8 mouse cellular contexts compared by ENCODE assay signal in the genomic region with DNA sequence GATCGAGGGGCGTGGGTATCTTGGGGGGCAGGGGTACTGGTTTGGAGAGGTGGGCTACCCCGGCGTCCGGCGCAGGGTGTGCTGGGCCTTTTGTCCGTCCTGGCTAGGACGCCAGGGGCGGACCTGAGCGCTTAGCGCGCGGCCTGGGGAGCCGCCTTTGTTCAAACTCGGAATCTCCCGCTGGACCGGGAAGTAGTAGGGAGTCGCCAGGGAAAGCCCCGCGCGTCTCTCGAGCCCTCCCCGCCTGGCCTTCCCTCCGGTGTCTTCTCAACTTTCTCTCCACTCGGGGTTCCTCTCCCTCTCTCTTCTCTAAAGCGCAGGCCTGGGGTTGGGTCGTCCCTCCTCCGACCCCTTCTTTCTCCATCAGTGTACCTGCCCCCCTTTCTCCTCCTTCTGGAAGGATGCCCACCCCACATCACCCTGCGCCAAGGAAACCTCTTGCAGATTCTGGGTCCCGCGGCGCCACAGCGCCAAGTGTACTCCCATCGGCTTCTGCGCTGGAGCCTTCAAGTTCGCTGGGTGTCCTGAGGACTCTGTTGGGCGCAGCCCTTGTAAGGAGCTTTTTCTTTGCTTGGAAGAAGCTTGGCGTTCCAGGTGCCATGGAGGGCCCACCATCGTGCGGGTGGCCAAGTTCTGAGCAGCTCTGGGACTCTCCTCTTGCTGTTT. TPM values are rescaled to one million over a fixed set of nuclear protein-coding genes. Genes with fewer than 3 reads are reported as not detected.
DNase-seq lines count a peak whose midpoint lies in the region; ATAC-seq and TF ChIP-seq lines count a peak whose summit lies in the region.

No protein-coding gene starts in this region.

- H3K27ac ChIP-seq in hindbrain, embryonic 12.5 days, result peak overlapping the region; percentile 92

- peak overlapping the region; percentile 76 for H3K4me2 ChIP-seq in hindbrain, embryonic 12.5 days (replicated peaks)

- ATAC-seq in hindbrain, embryonic 12.5 days (ENCODE audit: low FRiP score), result peak; percentile 83

- DNase-seq in adrenal gland, postnatal 25 days, result peak; percentile 73
- peak; percentile 35 to 37 for DNase-seq in frontal cortex, postnatal 25 days (ENCODE audit: low spot score in 2 of 2)
- peak; percentile 39 to 78 for DNase-seq in left cerebral cortex, postnatal 10 days (ENCODE audit: extremely low spot score in 1 of 2, low spot score in 2 of 2)
- DNase-seq in lung, postnatal 4 days, result peak; percentile 75 to 82
- peak; percentile 64 for DNase-seq in right cerebral cortex, postnatal 4 days
- DNase-seq in cerebellum, adult 18-20 months, result no peak

- peaks cover 56% of the 10 kb centered on the region for H3K27me3 ChIP-seq in E14TG2a.4 (ENCODE audit: insufficient read depth, low read length)
- H3K27me3 ChIP-seq in hindbrain, embryonic 12.5 days, result no peaks in the 10 kb centered on the region

- peaks cover 40% of the 10 kb centered on the region for H3K4me1 ChIP-seq in E14TG2a.4 (replicated peaks; ENCODE audit: low read depth, low read length)
- H3K4me1 ChIP-seq in hindbrain, embryonic 12.5 days, result peaks cover 35% of the 10 kb centered on the region

- H3K36me3 ChIP-seq in E14TG2a.4 (ENCODE audit: insufficient read depth, low read length), result no peaks in the 10 kb centered on the region
- H3K36me3 ChIP-seq in hindbrain, embryonic 12.5 days, result 0 out of 2 replicates have a peak, but pooled peaks cover 6% of the 10 kb centered on the region

- H3K9ac ChIP-seq in hindbrain, embryonic 12.5 days, result peak overlapping the region; percentile 96

- TF ChIP-seq CTCF in E14TG2a.4 (conservative IDR thresholded peaks at IDR 0.05; ENCODE audit: low read length), result no peak

- peak overlapping the region; percentile 79 for H3K4me3 ChIP-seq in E14TG2a.4 (replicated peaks; ENCODE audit: low read length)
- peak overlapping the region; percentile 88 for H3K4me3 ChIP-seq in hindbrain, embryonic 12.5 days

- no peaks in the 10 kb centered on the region for H3K9me3 ChIP-seq in E14TG2a.4 (ENCODE audit: low read length)
- H3K9me3 ChIP-seq in hindbrain, embryonic 12.5 days (replicated peaks), result no peaks in the 10 kb centered on the region

- under 1% methylated on average over 40 of the region's 40 CpGs for WGBS in hindbrain, embryonic 12.5 days

- intact Hi-C loops in left cerebral cortex, postnatal 10 days (cut with DNase I), result no loop called here

RNA-seq across cellular contexts. Expression of gene Pxdn, which starts 1.1 kb away (rescaled TPM):
- total RNA-seq in adrenal gland, postnatal 25 days (2021), result 91.9 and 104 TPM in 2 replicates
- polyA plus RNA-seq in hindbrain, embryonic 12.5 days (2016; fragmentation: Nextera tagmentation; extraction: Ambion mirVana), result 93.8 and 103 TPM in 2 replicates
- total RNA-seq in left cerebral cortex, postnatal 10 days (2021), result 10 to 100 TPM; 46.3 to 49.9 TPM

Comparison
In these comparisons a context has a peak if more than half of its experiments do, and no peak if none do; other contexts are left out.
1. DNase-seq: peak in adrenal gland, postnatal 25 days (single experiment), frontal cortex, postnatal 25 days (2 of 2), left cerebral cortex, postnatal 10 days (2 of 2), lung, postnatal 4 days (2 of 2) and right cerebral cortex, postnatal 4 days (single experiment); none in cerebellum, adult 18-20 months (0 of 2).